Mouse (Mus musculus) embryonic facial prominence, embryonic 15.5 days (tissue): ENCODE measurements at regions not wholly inside any gene's neighbourhood (a gene's known extent, or its start where the extent isn't known, plus 50 kb on each side); places are given as distances from the start of the nearest gene placed in this dataset.

ENCODE experiments used
- ATAC-seq: fragments of 200-750 bp; cut with Nextera tagmentation; 2 replicates; pipeline ENCODE4 v1.8.0; 2017; ENCODE audit warnings: low read depth, moderate TSS enrichment; ENCODE audit not compliant: insufficient number of reproducible peaks, low FRiP score, low TSS enrichment
- H3K27ac ChIP-seq: fragments of 300-500 bp; sonication (generic); replicated peaks from 2 replicates; pipeline ENCODE4 v1.5.1; 2015; ENCODE audit warnings: mild to moderate bottlenecking, inconsistent platforms
- H3K27me3 ChIP-seq: fragments of 300-500 bp; sonication (generic); 2 replicates; pipeline ENCODE4 v1.6.1; 2015; ENCODE audit warnings: inconsistent platforms
- H3K36me3 ChIP-seq: fragments of 300-500 bp; sonication (generic); 2 replicates; pipeline ENCODE4 v1.6.1; 2015; ENCODE audit warnings: mild to moderate bottlenecking, inconsistent platforms
- H3K4me1 ChIP-seq: fragments of 300-500 bp; sonication (generic); 2 replicates; pipeline ENCODE4 v1.6.1; 2015; ENCODE audit warnings: inconsistent platforms
- H3K4me2 ChIP-seq: fragments of 300-500 bp; sonication (generic); replicated peaks from 2 replicates; pipeline ENCODE4 v1.6.1; 2015; ENCODE audit warnings: mild to moderate bottlenecking, inconsistent platforms
- H3K4me3 ChIP-seq: fragments of 300-500 bp; sonication (generic); replicated peaks from 2 replicates; pipeline ENCODE4 v1.5.1; 2015; ENCODE audit warnings: mild to moderate bottlenecking, inconsistent platforms
- H3K9ac ChIP-seq: fragments of 300-500 bp; sonication (generic); 2 replicates; pipeline ENCODE4 v1.6.1; 2015; ENCODE audit warnings: inconsistent platforms
- H3K9me3 ChIP-seq: fragments of 300-500 bp; sonication (generic); replicated peaks from 2 replicates; pipeline ENCODE4 v1.6.1; 2016; ENCODE audit warnings: inconsistent platforms
- WGBS: fragments of 180-500 bp; shearing (Covaris S2); methylation state at CpG from one replicate; pipeline ENCODE4 v1.1.7; 2015; 5-methylcytosine and 5-hydroxymethylcytosine counted together

DNA sequence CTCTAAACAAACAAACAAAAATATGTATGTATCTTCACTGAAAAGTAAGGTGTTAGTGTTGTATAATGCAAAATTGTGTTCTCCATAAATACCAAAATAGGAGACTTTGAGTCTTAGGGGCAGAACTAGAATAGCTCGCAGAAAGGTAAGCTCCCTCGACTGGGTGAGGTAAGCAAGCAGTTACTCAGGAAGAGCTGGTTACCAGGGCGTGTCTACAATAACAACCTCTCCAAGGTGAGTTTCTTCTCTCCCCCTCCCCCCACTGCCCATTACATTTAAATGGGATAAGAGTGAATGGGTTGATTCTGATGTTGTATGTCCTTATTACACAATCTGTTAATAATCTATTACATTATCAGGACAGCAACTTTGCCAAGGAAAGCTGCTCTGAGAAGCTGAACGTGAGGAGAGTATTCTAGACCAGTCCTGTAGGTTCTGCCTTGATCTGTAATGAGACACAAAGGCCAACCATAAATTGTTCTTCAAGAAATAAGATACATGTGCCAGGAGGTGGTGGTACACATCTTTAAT lies 125.2 kb upstream of the Zfand5 start:
- peaks cover 10% of the 10 kb centered on the region for H3K4me1 ChIP-seq
- no peaks in the 10 kb centered on the region for H3K36me3 ChIP-seq
- H3K9ac ChIP-seq, result no peak overlapping the region
- no peak overlapping the region for H3K4me2 ChIP-seq
- 70% methylated on average over 4 of the region's 4 CpGs for WGBS
- no peaks in the 10 kb centered on the region for H3K27me3 ChIP-seq
- no peak overlapping the region for H3K4me3 ChIP-seq
- no peak overlapping the region for H3K27ac ChIP-seq
- ATAC-seq, result no peak
- H3K9me3 ChIP-seq, result no peaks in the 10 kb centered on the region

DNA sequence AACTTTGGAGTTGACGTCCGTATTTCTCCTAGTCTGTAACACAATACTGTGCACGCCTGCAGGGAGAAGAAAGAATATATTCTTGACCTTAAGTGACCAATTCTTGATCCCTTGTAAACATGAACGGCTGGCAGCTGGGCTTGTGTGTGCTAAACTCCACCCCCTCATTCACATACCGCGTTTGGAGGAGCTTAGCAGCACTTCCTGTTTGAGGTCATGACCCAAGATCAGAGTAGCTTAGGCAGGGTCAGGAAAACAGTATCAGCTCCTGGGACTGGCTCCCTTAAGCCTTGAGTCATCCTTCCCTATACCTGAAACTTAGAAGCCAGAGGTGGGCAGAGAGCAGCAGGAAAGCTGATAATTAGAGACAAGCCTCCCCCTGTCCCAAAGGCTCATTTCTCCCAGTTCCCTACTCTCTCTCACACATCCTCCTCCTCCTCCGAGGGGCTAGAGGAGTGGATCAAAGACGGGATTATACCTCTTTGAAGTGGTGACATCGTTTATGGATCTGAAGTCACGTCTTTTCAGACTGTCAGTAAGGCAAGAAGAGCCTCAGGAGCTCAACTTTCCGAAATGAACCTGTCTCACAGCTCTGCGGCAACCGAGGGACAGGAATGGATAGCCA lies 127.3 kb upstream of the Zfand5 start:
- H3K27ac ChIP-seq, result no peak overlapping the region; the same call in 1 of the 2 replicates
- H3K9me3 ChIP-seq, result no peaks in the 10 kb centered on the region
- H3K9ac ChIP-seq, result no peak overlapping the region
- 10% methylated on average over 13 of the region's 13 CpGs for WGBS
- peak overlapping the region; percentile 21 for H3K4me2 ChIP-seq
- no peaks in the 10 kb centered on the region for H3K27me3 ChIP-seq
- H3K4me1 ChIP-seq, result peaks cover 10% of the 10 kb centered on the region
- no peak overlapping the region for H3K4me3 ChIP-seq
- H3K36me3 ChIP-seq, result no peaks in the 10 kb centered on the region
- no peak for ATAC-seq

DNA sequence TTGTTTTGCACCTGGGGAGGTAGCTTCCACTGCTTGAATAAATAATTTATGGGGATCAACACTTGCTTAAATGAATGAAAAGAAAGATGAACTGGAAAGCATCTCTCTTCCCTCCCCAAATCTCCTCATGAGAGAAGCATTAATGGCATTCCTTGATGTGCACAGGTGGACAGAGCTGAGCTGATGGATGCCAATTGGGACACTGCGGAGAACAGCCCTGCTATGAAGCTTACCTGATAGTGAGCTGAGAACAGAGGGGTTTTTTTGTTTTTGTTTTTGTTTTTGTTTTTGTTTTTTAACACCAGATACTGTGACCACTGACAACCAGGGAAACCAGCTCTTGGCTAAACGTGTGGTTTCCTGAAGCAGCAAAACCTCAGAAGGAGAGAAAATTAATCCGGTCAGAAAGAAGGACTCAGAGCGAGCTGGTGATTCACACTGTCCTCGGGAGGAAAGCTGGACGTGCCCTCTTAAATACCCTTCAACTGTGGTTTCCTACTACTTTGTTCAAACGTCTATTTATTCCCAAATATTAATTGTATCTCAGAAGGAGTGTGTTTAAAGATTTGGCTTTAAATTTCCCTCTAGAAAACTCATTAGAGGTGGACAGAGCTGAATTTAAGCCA lies 128.0 kb upstream of the Zfand5 start:
- H3K9me3 ChIP-seq, result no peaks in the 10 kb centered on the region
- no peak for ATAC-seq
- no peaks in the 10 kb centered on the region for H3K27me3 ChIP-seq
- no peak overlapping the region for H3K27ac ChIP-seq
- no peak overlapping the region for H3K4me3 ChIP-seq
- no peak overlapping the region for H3K9ac ChIP-seq
- peaks cover 10% of the 10 kb centered on the region for H3K4me1 ChIP-seq
- no peaks in the 10 kb centered on the region for H3K36me3 ChIP-seq
- 24% methylated on average over 7 of the region's 7 CpGs for WGBS
- H3K4me2 ChIP-seq, result peak overlapping the region; percentile 21

DNA sequence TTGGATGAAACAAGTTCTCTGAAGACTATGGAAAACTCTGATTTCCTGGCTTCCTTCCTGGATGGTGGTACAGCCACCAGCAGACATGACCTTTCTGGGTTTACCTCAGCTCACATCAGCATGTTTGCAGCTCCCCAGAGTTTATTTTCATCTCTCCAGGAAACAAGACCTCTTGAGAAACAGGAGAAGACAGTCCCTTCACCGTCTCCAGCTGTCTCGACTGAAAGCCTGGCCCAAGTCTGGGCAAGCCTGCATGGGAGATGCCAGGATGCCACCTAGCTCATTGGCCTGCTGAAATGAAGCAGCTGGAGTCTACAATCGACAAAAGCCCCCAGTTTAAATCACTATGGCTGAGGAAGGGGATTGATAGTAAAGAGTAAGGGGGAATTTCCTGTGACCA lies 131.6 kb upstream of the Zfand5 start:
- peaks cover 10% of the 10 kb centered on the region for H3K4me1 ChIP-seq
- no peak overlapping the region for H3K27ac ChIP-seq
- no peak overlapping the region for H3K4me2 ChIP-seq
- H3K9me3 ChIP-seq, result no peaks in the 10 kb centered on the region
- no peak overlapping the region for H3K4me3 ChIP-seq
- 45% methylated on average over 3 of the region's 3 CpGs for WGBS
- no peaks in the 10 kb centered on the region for H3K27me3 ChIP-seq
- no peak for ATAC-seq
- H3K36me3 ChIP-seq, result no peaks in the 10 kb centered on the region
- H3K9ac ChIP-seq, result no peak overlapping the region

DNA sequence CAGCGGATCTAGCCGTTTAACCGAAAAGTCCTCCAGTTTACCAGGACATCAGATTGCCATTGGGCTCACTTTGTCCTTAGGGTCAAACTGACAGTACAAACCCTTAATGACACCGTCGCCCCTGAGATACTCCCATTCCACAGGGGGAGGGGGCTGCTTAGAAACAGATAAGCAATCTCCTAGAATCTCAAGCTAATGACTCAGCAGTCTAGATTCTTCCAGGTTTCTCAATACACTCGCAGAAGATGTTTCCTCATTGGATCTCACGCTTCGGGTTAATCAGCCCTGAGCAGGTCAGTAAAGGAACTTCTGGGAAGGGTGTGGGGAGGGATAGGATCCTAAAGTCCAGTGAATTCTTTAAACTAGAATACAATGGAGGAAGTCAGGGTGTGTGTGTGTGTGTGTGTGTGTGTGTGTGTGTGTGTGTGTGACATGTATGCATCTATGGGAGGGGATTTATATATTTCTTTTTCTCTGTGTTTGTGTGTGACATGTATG lies 133.0 kb upstream of the Zfand5 start:
- no peak overlapping the region for H3K9ac ChIP-seq
- no peaks in the 10 kb centered on the region for H3K36me3 ChIP-seq
- H3K27ac ChIP-seq, result no peak overlapping the region
- no peak for ATAC-seq
- H3K27me3 ChIP-seq, result no peaks in the 10 kb centered on the region
- 79% methylated on average over 8 of the region's 8 CpGs for WGBS
- H3K4me1 ChIP-seq, result no peaks in the 10 kb centered on the region
- H3K4me3 ChIP-seq, result no peak overlapping the region
- H3K4me2 ChIP-seq, result no peak overlapping the region
- no peaks in the 10 kb centered on the region for H3K9me3 ChIP-seq

DNA sequence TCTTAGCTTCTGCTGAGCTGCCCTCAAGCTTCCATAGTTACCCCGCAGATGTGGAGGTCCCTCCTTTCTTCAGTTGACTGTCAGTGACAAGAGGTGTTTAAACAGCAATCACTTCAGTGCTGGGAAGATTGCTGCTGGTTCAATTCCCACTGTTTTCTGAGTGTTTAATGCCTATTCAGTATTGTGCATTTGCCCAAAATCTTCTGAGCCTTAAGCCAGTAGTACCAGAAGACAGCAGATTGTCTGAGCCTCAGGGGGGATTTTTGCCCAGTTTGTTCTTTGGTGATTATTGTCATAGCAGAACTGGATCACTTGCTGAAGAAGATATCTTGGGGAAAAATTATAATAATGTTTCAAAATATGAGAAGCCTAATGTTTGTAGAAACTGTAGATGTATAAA lies 135.3 kb upstream of the Zfand5 start:
- Histone ChIP-seq H3K4me3 (no peak overlapping the region), H3K9ac (no peak overlapping the region), H3K4me2 (no peak overlapping the region), H3K27ac (no peak overlapping the region), H3K27me3 (no peaks in the 10 kb centered on the region), H3K4me1 (no peaks in the 10 kb centered on the region), H3K36me3 (no peaks in the 10 kb centered on the region), H3K9me3 (no peaks in the 10 kb centered on the region)
- WGBS, result 70% methylated on average over 1 of the region's 1 CpGs
- ATAC-seq, result no peak

DNA sequence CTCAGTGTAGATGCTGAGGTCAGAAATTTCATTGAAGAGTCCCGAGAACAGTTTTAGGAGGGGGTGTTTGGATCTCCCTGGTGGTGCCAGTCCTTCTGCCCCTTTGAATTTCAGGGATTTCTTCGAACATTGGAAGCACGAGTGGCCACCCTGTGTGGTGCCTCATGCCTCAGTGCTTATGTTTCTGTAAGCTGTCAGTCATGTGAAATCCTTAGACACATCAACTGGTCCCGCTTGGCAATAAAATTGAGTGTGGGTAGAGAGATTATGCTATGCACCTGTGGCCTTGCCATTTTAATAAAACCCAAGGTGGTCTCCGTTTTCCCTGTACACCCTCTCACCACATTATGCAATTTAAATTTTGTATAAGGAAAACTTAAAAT lies 136.1 kb upstream of the Zfand5 start:
- Histone ChIP-seq H3K36me3 (no peaks in the 10 kb centered on the region), H3K27ac (no peak overlapping the region), H3K4me3 (no peak overlapping the region), H3K9me3 (no peaks in the 10 kb centered on the region), H3K9ac (no peak overlapping the region), H3K4me1 (no peaks in the 10 kb centered on the region), H3K27me3 (no peaks in the 10 kb centered on the region), H3K4me2 (no peak overlapping the region)
- 53% methylated on average over 5 of the region's 5 CpGs for WGBS
- ATAC-seq, result no peak

DNA sequence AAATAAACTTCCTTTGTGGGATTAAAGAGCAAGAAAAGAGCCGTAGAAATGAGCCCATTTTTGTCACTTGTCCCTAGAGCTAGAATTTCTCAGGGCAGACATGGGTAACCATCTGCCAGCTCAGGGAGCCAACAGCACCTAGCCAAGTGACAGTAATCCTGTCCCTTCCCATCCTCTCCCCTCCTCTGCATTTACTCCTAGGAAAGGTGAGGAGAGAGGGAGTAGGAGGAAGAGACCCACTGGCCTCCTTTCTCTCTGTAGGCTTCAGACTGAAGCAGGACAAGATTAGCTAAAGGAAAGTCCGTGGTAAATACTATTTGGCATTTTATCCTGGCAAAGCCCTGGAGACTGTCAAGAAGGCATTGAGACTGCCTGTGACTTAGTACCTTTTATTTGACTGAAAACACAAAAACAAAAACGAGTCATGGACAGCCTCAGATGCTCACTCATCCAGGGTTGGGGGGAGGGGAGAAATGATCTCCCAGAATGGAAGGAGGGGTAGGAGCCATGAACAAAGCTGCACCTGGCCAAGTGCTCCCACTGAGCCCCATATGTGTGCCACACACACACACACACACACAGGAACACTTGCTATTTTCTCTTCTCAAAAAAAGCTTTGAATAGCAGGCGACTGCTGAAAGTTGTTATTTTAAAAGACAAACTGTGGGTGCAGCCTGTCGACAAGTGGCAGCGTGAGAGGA lies 136.6 kb upstream of the Zfand5 start:
- Histone ChIP-seq H3K4me3 (no peak overlapping the region), H3K36me3 (no peaks in the 10 kb centered on the region), H3K4me1 (no peaks in the 10 kb centered on the region), H3K4me2 (no peak overlapping the region), H3K27me3 (no peaks in the 10 kb centered on the region), H3K27ac (no peak overlapping the region), H3K9me3 (no peaks in the 10 kb centered on the region), H3K9ac (no peak overlapping the region)
- no peak for ATAC-seq
- WGBS, result 50% methylated on average over 6 of the region's 6 CpGs

DNA sequence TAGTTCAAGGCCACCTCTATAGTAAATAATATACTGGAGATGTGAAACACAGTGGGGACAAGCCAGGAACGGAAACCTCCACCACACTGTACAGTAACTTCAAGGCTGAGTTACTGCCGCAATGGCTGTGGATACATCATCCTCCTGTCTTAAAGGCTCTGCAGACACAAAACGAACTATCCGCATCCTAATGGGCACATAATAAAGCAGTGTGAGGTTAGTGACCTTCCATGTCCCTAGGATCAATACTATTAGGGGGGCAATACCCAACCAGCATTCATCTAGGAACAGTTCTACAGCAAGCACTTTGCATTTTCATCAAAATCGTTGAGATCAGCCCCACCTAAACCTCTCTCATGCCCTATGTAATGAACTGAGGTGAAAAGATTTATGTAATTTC lies 142.4 kb upstream of the Zfand5 start:
- WGBS, result 89% methylated on average over 5 of the region's 5 CpGs
- Histone ChIP-seq H3K4me2 (no peak overlapping the region), H3K9me3 (no peaks in the 10 kb centered on the region), H3K27ac (no peak overlapping the region), H3K4me1 (no peaks in the 10 kb centered on the region), H3K36me3 (no peaks in the 10 kb centered on the region), H3K27me3 (no peaks in the 10 kb centered on the region), H3K4me3 (no peak overlapping the region), H3K9ac (no peak overlapping the region)
- no peak for ATAC-seq

DNA sequence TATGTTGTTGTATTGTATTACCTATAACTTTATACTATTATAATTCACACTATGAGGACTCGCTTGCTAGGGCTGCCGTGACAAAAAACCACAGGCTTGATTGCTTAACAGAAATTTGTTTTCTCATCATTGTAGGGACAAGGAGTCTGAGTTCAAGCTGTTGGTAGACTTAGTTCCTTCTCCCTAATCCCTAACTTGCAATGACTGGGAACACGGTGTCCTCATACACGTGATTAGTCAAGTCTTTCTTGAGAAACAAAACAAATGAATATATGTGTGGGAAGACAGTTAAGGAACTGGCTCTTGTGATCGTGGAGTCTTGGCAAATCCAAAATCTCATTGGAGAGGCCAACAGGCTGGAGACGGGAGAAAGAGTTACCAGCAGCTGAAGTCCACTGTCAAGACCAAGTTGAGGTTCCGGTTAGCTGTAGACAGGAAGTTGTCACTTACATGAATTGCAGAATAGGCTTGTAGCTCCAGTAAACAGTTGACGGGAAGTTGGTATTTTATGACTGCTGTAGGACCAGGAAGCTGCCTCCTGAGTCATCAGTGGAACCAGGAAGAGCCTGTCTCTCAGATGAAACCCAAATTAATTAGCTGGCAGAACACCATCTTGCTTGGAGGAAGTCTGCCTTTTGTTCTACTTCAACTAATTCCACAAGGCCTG lies 144.9 kb upstream of the Zfand5 start:
- Histone ChIP-seq H3K9me3 (no peaks in the 10 kb centered on the region), H3K4me3 (no peak overlapping the region), H3K27ac (no peak overlapping the region), H3K36me3 (no peaks in the 10 kb centered on the region), H3K4me2 (no peak overlapping the region), H3K9ac (no peak overlapping the region), H3K27me3 (no peaks in the 10 kb centered on the region), H3K4me1 (no peaks in the 10 kb centered on the region)
- 87% methylated on average over 8 of the region's 8 CpGs for WGBS
- no peak for ATAC-seq

DNA sequence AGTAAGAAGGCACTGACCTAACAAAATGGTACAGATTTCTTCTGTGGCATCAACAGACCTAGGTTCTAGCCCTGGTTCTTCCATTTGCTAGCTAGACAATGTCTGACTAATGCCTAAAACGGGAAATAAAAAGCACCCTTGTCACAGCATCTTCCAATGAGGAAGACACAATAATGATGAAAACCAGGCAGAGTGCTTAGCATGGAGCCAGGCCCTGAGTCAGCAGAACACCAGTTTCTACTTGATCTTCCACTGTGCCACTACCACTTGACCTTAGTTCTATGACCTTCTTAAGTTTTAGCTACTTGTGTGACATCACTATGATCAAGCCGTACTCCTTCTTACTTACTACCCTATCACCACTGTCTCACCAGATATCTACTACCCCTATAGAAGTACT lies 145.4 kb upstream of the Zfand5 start:
- Histone ChIP-seq H3K27me3 (no peaks in the 10 kb centered on the region), H3K4me1 (no peaks in the 10 kb centered on the region), H3K27ac (no peak overlapping the region), H3K4me2 (no peak overlapping the region), H3K4me3 (no peak overlapping the region), H3K9ac (no peak overlapping the region), H3K9me3 (no peaks in the 10 kb centered on the region), H3K36me3 (no peaks in the 10 kb centered on the region)
- ATAC-seq, result no peak
- WGBS, result 96% methylated on average over 2 of the region's 2 CpGs
